Mouse (Mus musculus): ENCODE data around the gene Tnrc6b. TPM values are rescaled to one million over a fixed set of nuclear protein-coding genes. Genes with fewer than 3 reads are reported as not detected.

Tnrc6b gene
- polyA plus RNA-seq, 1 experiment from 2014 or later = 13.9 TPM

- no peaks in the 10 kb centered on the region for H3K27me3 ChIP-seq
- CTCF ChIA-PET = no interaction called here
- POLR2A ChIA-PET = interaction anchor here (0.9 kb wide), 1 partner anchor 11 kb away, joined by 4 read pairs; no protein-coding TSS in a partner anchor
- ATAC-seq (no peak), DNase-seq (ENCODE audit: low read depth, low spot score) (no peak)
- in situ Hi-C loops (cut with MboI; ENCODE audit: low pct_unique_long_range_greater_than_20kb) = loop anchor here (25.0 kb wide), 1 partner anchor 669 kb away; the partner anchor contains the start of genes Atf4 and Rps19bp1
- no peak for TF ChIP-seq CTCF (IDR thresholded peaks at IDR 0.05)
Observed at GRCm38 (mm10) chr15:80931345-80931960, 220.3 kb downstream of the Tnrc6b start.

- ATAC-seq = no peak
Observed at GRCm38 (mm10) chr15:80934841-80935240, 223.7 kb downstream of the Tnrc6b start.

GRCm38 (mm10) chr15:80936686-80937085 lies 225.6 kb downstream of the Tnrc6b start:
- CTCF ChIA-PET = no interaction called here
- no peaks in the 10 kb centered on the region for H3K27me3 ChIP-seq
- no peak for TF ChIP-seq CTCF (IDR thresholded peaks at IDR 0.05)
- POLR2A ChIA-PET = no interaction called here
- DNase-seq (ENCODE audit: low read depth, low spot score) = no peak
- no peak for ATAC-seq
- in situ Hi-C loops (cut with MboI; ENCODE audit: low pct_unique_long_range_greater_than_20kb) = loop anchor here (25.0 kb wide), 1 partner anchor 674 kb away; the partner anchor contains the start of genes Atf4 and Rps19bp1

More at GRCm38 (mm10) chr15:80934841-80935240, 223.7 kb downstream of the Tnrc6b start:
- ChIA-PET POLR2A (no interaction called here), CTCF (no interaction called here)
- no peak for TF ChIP-seq CTCF (IDR thresholded peaks at IDR 0.05)
- DNase-seq (ENCODE audit: low read depth, low spot score) = no peak
- in situ Hi-C loops (cut with MboI; ENCODE audit: low pct_unique_long_range_greater_than_20kb) = loop anchor here (25.0 kb wide), 1 partner anchor 673 kb away; the partner anchor contains the start of genes Atf4 and Rps19bp1
- H3K27me3 ChIP-seq = no peaks in the 10 kb centered on the region

- no peak for TF ChIP-seq CTCF (IDR thresholded peaks at IDR 0.05)
- DNase-seq (ENCODE audit: low read depth, low spot score) (no peak), ATAC-seq (no peak)
- H3K27me3 ChIP-seq = no peaks in the 10 kb centered on the region
- ChIA-PET POLR2A (no interaction called here), CTCF (no interaction called here)
- in situ Hi-C loops (cut with MboI; ENCODE audit: low pct_unique_long_range_greater_than_20kb) = loop anchor here (25.0 kb wide), 1 partner anchor 676 kb away; the partner anchor contains the start of genes Atf4 and Rps19bp1
Observed at GRCm38 (mm10) chr15:80938615-80939014, 227.5 kb downstream of the Tnrc6b start.

GRCm38 (mm10) chr15:80939401-80939800 lies 228.3 kb downstream of the Tnrc6b start:
- in situ Hi-C loops (cut with MboI; ENCODE audit: low pct_unique_long_range_greater_than_20kb) = loop anchor here (25.0 kb wide), 1 partner anchor 677 kb away; the partner anchor contains the start of genes Atf4 and Rps19bp1
- POLR2A ChIA-PET = no interaction called here
- ATAC-seq = no peak
- no peak for TF ChIP-seq CTCF (IDR thresholded peaks at IDR 0.05)
- no peak for DNase-seq (ENCODE audit: low read depth, low spot score)
- CTCF ChIA-PET = no interaction called here
- no peaks in the 10 kb centered on the region for H3K27me3 ChIP-seq

GRCm38 (mm10) chr15:80941468-80942040 lies 230.4 kb downstream of the Tnrc6b start:
- CTCF ChIA-PET = interaction anchor here (1.0 to 1.5 kb wide), 3 partner anchors 15 to 235 kb away, joined by 3 to 4 read pairs (median 4); no protein-coding TSS in a partner anchor
- H3K27me3 ChIP-seq = no peaks in the 10 kb centered on the region
- ATAC-seq (no peak), DNase-seq (ENCODE audit: low read depth, low spot score) (no peak)
- in situ Hi-C loops (cut with MboI; ENCODE audit: low pct_unique_long_range_greater_than_20kb) = loop anchor here (25.0 kb wide), 1 partner anchor 679 kb away; the partner anchor contains the start of genes Atf4 and Rps19bp1
- no peak for TF ChIP-seq CTCF (IDR thresholded peaks at IDR 0.05)
- POLR2A ChIA-PET = no interaction called here

GRCm38 (mm10) chr15:80945851-80946250 lies 234.7 kb downstream of the Tnrc6b start:
- no peaks in the 10 kb centered on the region for H3K27me3 ChIP-seq
- in situ Hi-C loops (cut with MboI; ENCODE audit: low pct_unique_long_range_greater_than_20kb) = loop anchor here (5.0 to 25.0 kb wide), 2 partner anchors 239 to 684 kb away; partner anchors contain the start of genes Atf4 and Rps19bp1
- ChIA-PET POLR2A (no interaction called here), CTCF (no interaction called here)
- ATAC-seq = no peak
- TF ChIP-seq CTCF (IDR thresholded peaks at IDR 0.05) = peak; percentile 84
- DNase-seq (ENCODE audit: low read depth, low spot score) = no peak

- POLR2A ChIA-PET = interaction anchor here (0.6 to 0.9 kb wide), 2 partner anchors 20 to 52 kb away, joined by 3 read pairs; no protein-coding TSS in a partner anchor
- ATAC-seq (peak; percentile 70), DNase-seq (ENCODE audit: low read depth, low spot score) (peak; percentile 47)
- CTCF ChIA-PET = interaction anchor here (1.1 to 1.4 kb wide), 3 partner anchors 24 to 243 kb away, joined by 3 to 6 read pairs (median 4); no protein-coding TSS in a partner anchor
- in situ Hi-C loops (cut with MboI; ENCODE audit: low pct_unique_long_range_greater_than_20kb) = loop anchor here (5.0 to 25.0 kb wide), 2 partner anchors 241 to 686 kb away; partner anchors contain the start of genes Atf4 and Rps19bp1
- TF ChIP-seq CTCF (IDR thresholded peaks at IDR 0.05) = peak; percentile 99
- no peaks in the 10 kb centered on the region for H3K27me3 ChIP-seq
Observed at GRCm38 (mm10) chr15:80948145-80949135, 237.3 kb downstream of the Tnrc6b start, which contains the start of gene Adsl. Adsl (plus strand) TSS chr15:80948490.

- no peak for TF ChIP-seq CTCF (IDR thresholded peaks at IDR 0.05)
- no peaks in the 10 kb centered on the region for H3K27me3 ChIP-seq
- ATAC-seq (no peak), DNase-seq (ENCODE audit: low read depth, low spot score) (no peak)
- ChIA-PET CTCF (no interaction called here), POLR2A (interaction anchor here (0.6 to 0.9 kb wide), 2 partner anchors 19 to 53 kb away, joined by 3 read pairs; no protein-coding TSS in a partner anchor)
- in situ Hi-C loops (cut with MboI; ENCODE audit: low pct_unique_long_range_greater_than_20kb) = loop anchor here (5.0 to 25.0 kb wide), 2 partner anchors 242 to 687 kb away; partner anchors contain the start of genes Atf4 and Rps19bp1
Observed at GRCm38 (mm10) chr15:80949431-80949830, 238.3 kb downstream of the Tnrc6b start.

- ATAC-seq = no peak
- in situ Hi-C loops (cut with MboI; ENCODE audit: low pct_unique_long_range_greater_than_20kb) = no loop called here
- ChIA-PET POLR2A (interaction anchor here (0.7 kb wide), 1 partner anchor 186 kb away, joined by 3 read pairs; no protein-coding TSS in a partner anchor), CTCF (no interaction called here)
- no peak for TF ChIP-seq CTCF (IDR thresholded peaks at IDR 0.05)
- no peaks in the 10 kb centered on the region for H3K27me3 ChIP-seq
- DNase-seq (ENCODE audit: low read depth, low spot score) = no peak
Observed at GRCm38 (mm10) chr15:80950055-80950454, 238.9 kb downstream of the Tnrc6b start.
